Mouse (Mus musculus) cerebellum, adult 2 months (tissue): ENCODE data around the gene Pspn. TPM values are rescaled to one million over a fixed set of nuclear protein-coding genes. Genes with fewer than 3 reads are reported as not detected.

ENCODE experiments used
- DNase-seq, 2 experiments: peaks; one replicate each; pipeline ENCODE4 v3.0.0; 2021
- H3K27ac ChIP-seq: fragments of 200-500 bp; 2 replicates; pipeline ENCODE4 v1.5.1; 2012; ENCODE audit warnings: low read length, control low read depth, inconsistent platforms; ENCODE audit not compliant: insufficient read depth
- H3K27me3 ChIP-seq: fragments of 200-500 bp; 2 replicates; pipeline ENCODE4 v1.6.1; 2012; ENCODE audit warnings: inconsistent platforms, mild to moderate bottlenecking, low read length, moderate library complexity; ENCODE audit not compliant: control insufficient read depth, insufficient read depth
- H3K4me1 ChIP-seq: fragments of 200-500 bp; 2 replicates; pipeline ENCODE4 v1.6.1; 2011; ENCODE audit warnings: low read length; ENCODE audit not compliant: control insufficient read depth, insufficient read depth
- H3K4me3 ChIP-seq: fragments of 200-500 bp; replicated peaks from 2 replicates; pipeline ENCODE3; 2011; ENCODE audit warnings: mild to moderate bottlenecking, low read depth, low read length, control low read depth; ENCODE audit not compliant: insufficient read depth
- CTCF ChIP-seq: fragments of 200-500 bp; IDR thresholded peaks from 2 replicates; pipeline ENCODE4 v1.5.1; 2011; ENCODE audit warnings: low read depth, mild to moderate bottlenecking, control low read depth, low read length, moderate library complexity, borderline replicate concordance; ENCODE audit not compliant: insufficient read depth
- POLR2A ChIP-seq: fragments of 200-500 bp; IDR thresholded peaks from 2 replicates; pipeline ENCODE4 v1.6.1; 2011; ENCODE audit warnings: low read length, control low read depth, borderline replicate concordance; ENCODE audit not compliant: insufficient read depth
- WGBS: fragments of 180-500 bp; shearing (Covaris S2); methylation state at CpG from one replicate; pipeline ENCODE4 v1.1.7; 2018; 5-methylcytosine and 5-hydroxymethylcytosine counted together
- polyA plus RNA-seq: library from polyadenylated mRNA; depleted of rRNA; stranded (reverse); fragments of >200 nt; gene quantifications from 2 replicates; pipeline ENCODE4 v1.2.3, GENCODE M21; 2012

Pspn gene
- polyA plus RNA-seq, 1 experiment, result not detected

DNA sequence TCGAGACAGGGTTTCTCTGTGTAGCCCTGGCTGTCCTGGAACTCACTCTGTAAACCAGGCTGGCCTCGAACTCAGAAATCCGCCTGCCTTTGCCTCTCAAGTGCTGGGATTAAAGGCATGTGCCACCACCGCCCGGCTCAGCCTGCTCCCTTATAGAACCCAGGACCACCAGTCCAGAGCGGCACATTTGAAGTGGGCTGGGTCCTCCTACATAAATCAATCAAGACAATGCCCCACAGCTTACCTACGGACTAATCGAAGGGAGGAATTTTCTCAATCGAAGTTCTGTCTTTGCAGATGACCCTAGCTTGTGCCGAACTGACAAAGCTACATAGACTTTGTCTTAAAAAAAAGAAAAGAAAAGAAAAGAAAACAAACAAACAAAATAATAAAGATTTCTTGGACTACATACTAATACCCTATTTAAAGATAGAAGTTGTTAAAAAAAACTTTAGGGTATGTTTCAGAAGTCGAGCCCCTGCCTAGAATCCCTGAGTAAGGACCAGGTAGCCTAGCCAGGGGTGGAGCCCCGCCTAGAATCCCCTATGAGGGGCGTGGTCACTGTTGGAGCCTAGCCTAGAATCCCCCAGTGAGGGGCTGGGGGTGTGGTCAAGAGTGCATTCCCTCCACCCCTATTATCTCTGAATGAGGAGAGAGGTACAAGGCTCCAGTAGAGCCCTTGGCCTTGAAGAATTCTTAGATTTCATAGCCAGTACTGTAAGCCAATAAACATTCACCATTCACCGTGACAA lies 25.7 kb downstream of the Pspn start:
- no peaks in the 10 kb centered on the region for H3K27me3 ChIP-seq
- no peak for DNase-seq
- no peak overlapping the region for H3K4me3 ChIP-seq
- TF ChIP-seq CTCF, result no peak
- no peak for TF ChIP-seq POLR2A
- no peaks in the 10 kb centered on the region for H3K4me1 ChIP-seq
- no peak overlapping the region for H3K27ac ChIP-seq
- WGBS, result 68% methylated on average over 14 of the region's 14 CpGs

GRCm38 (mm10) chr17:56970081-56970480 lies 29.7 kb downstream of the Pspn start:
- Histone ChIP-seq H3K27me3 (no peaks in the 10 kb centered on the region), H3K4me1 (no peaks in the 10 kb centered on the region), H3K4me3 (no peak overlapping the region), H3K27ac (no peak overlapping the region)
- no peak for DNase-seq
- WGBS, result 27% methylated on average over 5 of the region's 5 CpGs
- no peak for TF ChIP-seq POLR2A
- no peak for TF ChIP-seq CTCF

DNA sequence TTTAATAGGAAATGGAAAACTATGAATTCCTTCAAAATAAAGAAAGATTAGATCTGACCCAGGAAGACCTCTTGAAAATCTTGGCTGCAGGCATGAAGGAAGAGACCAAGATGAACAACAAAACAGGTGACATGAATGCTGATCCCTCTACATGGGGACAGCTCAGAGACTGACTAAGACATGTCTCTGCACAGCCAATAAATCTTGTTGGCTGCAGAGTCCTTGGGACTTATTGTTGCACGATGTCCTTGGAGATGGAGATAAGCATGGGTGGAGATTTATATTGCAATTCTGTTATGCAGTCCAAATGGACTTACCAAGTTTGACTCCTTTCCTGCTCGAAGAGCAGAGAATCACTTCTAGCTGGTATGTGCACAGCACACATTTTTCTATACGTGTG lies 30.5 kb downstream of the Pspn start:
- no peaks in the 10 kb centered on the region for H3K4me1 ChIP-seq

GRCm38 (mm10) chr17:56963646-56964045 lies 36.2 kb downstream of the Pspn start:
- no peak overlapping the region for H3K27ac ChIP-seq
- no peaks in the 10 kb centered on the region for H3K27me3 ChIP-seq
- TF ChIP-seq CTCF (no peak), POLR2A (no peak)
- H3K4me1 ChIP-seq, result no peaks in the 10 kb centered on the region
- no peak overlapping the region for H3K4me3 ChIP-seq
- WGBS, result 81% methylated on average over 6 of the region's 6 CpGs
- DNase-seq, result no peak

More for the DNA sequence above, 30.5 kb downstream of the Pspn start:
- no peak overlapping the region for H3K4me3 ChIP-seq
- no peak for DNase-seq
- H3K27me3 ChIP-seq, result no peaks in the 10 kb centered on the region
- WGBS, result 32% methylated on average over 3 of the region's 3 CpGs
- H3K27ac ChIP-seq, result no peak overlapping the region
- TF ChIP-seq POLR2A (no peak), CTCF (no peak)

GRCm38 (mm10) chr17:56962642-56963405 lies 37.0 kb downstream of the Pspn start:
- 76% methylated on average over 5 of the region's 5 CpGs for WGBS
- Histone ChIP-seq H3K4me1 (no peaks in the 10 kb centered on the region), H3K27me3 (no peaks in the 10 kb centered on the region), H3K27ac (no peak overlapping the region), H3K4me3 (no peak overlapping the region)
- TF ChIP-seq CTCF, result no peak
- TF ChIP-seq POLR2A, result no peak
- DNase-seq, result no peak

- Histone ChIP-seq H3K4me3 (no peak overlapping the region), H3K4me1 (no peaks in the 10 kb centered on the region), H3K27me3 (no peaks in the 10 kb centered on the region), H3K27ac (no peak overlapping the region)
- no peak for TF ChIP-seq POLR2A
- TF ChIP-seq CTCF, result no peak
- no peak for DNase-seq
- WGBS, result 91% methylated on average over 4 of the region's 4 CpGs
These were observed 37.9 kb downstream of the Pspn start for GRCm38 (mm10) chr17:56961880-56962279.

GRCm38 (mm10) chr17:56958667-56959066 lies 41.2 kb downstream of the Pspn start:
- DNase-seq, result no peak
- TF ChIP-seq CTCF, result no peak
- no peak for TF ChIP-seq POLR2A
- Histone ChIP-seq H3K4me3 (no peak overlapping the region), H3K27ac (no peak overlapping the region), H3K27me3 (no peaks in the 10 kb centered on the region), H3K4me1 (no peaks in the 10 kb centered on the region)
- WGBS, result 78% methylated on average over 4 of the region's 4 CpGs

DNA sequence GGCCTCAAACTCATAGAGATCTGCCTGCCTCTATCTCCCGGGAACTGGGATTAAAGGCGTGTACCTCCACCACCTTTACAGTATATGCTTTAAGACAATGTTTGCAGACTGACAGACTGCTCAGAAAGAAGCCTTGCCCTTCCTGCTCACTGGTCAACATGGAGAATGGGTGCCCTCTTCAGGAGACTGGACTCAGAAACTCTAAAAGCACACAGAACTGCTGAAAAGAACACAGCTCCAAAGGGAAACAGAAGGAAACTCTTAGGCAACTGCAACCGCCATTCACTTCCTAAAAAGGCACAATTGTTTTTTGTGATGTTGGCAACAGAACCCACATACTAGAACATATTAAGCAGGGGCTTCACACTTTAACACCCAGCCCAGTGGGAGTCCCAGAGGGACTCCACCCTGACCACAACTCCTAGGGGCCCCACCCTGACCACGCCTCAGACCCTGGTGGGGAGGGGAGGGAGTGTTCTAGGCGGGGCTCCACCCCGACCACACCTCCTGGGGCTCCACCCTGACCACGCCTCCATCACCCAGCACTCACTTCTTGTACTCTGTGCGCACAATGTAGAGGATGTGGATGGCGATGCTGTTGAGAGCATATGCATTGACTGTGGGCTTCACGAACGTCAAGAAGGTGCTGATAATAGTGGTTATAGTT lies 41.9 kb downstream of the Pspn start:
- Histone ChIP-seq H3K27me3 (no peaks in the 10 kb centered on the region), H3K4me1 (no peaks in the 10 kb centered on the region), H3K4me3 (no peak overlapping the region), H3K27ac (no peak overlapping the region)
- TF ChIP-seq POLR2A, result no peak
- TF ChIP-seq CTCF, result no peak
- WGBS, result 42% methylated on average over 11 of the region's 11 CpGs
- DNase-seq, result no peak
